Mouse (Mus musculus) embryonic facial prominence, embryonic 10.5 days (tissue): ENCODE data around the gene Snrpf. TPM values are rescaled to one million over a fixed set of nuclear protein-coding genes. Genes with fewer than 3 reads are reported as not detected.
A peak's percentile ranks its signal among the peaks of the same experiment; 100 is the strongest.

Experiments used
- DNase-seq: peaks from one replicate; pipeline ENCODE4 v3.0.0-alpha.2; 2017; ENCODE audit warnings: low spot score
- H3K27ac ChIP-seq: fragments of 300-500 bp; sonication (generic); replicated peaks from 2 replicates; pipeline ENCODE4 v1.5.1; 2016; ENCODE audit warnings: mild to moderate bottlenecking
- H3K27me3 ChIP-seq: fragments of 300-500 bp; sonication (generic); replicated peaks from 2 replicates; pipeline ENCODE4 v1.6.1; 2016; ENCODE audit warnings: low read depth, mild to moderate bottlenecking; ENCODE audit not compliant: poor library complexity, severe bottlenecking
- H3K36me3 ChIP-seq: fragments of 300-500 bp; sonication (generic); replicated peaks from 2 replicates; pipeline ENCODE4 v1.6.1; 2016; ENCODE audit warnings: mild to moderate bottlenecking, moderate library complexity
- H3K4me1 ChIP-seq: fragments of 300-500 bp; sonication (generic); 2 replicates; pipeline ENCODE4 v1.6.1; 2016
- H3K4me3 ChIP-seq: fragments of 300-500 bp; sonication (generic); 2 replicates; pipeline ENCODE4 v1.5.1; 2016; ENCODE audit warnings: mild to moderate bottlenecking, moderate library complexity
- H3K9me3 ChIP-seq: fragments of 300-500 bp; sonication (generic); 2 replicates; pipeline ENCODE4 v1.6.1; 2016; ENCODE audit warnings: mild to moderate bottlenecking
- WGBS: fragments of 180-500 bp; shearing (Covaris S2); methylation state at CpG from one replicate; pipeline ENCODE4 v1.1.7; 2016; 5-methylcytosine and 5-hydroxymethylcytosine counted together
- polyA plus RNA-seq: library from polyadenylated mRNA; unstranded; fragments of >200 nt; fragmentation: Nextera tagmentation; extraction: Ambion mirVana; gene quantifications from 2 replicates; pipeline ENCODE4 v1.2.1, GENCODE M21; 2016

Snrpf gene
- polyA plus RNA-seq, 1 experiment from 2014 or later, result 189 TPM

DNA sequence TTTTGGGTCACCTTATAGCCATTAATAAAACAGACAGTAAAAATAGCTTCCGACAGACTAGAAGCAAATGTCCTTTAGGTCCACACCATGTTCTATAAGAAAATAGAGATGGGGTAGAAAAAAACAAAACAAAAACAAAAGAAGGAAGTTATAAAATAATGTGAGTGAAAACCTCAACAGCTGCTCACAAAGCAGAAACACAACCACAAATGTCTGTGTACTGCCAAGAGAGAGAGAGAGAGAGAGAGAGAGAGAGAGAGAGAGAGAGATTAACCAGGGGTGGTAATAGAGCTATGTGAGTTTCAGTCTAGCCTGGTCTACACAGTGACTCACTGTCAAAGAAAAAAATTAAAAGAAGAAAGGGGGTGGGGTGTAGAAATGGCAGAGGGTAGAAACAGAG is 47.9 kb downstream of the Snrpf start:
- H3K9me3 ChIP-seq, result no peaks in the 10 kb centered on the region
- peaks cover 30% of the 10 kb centered on the region for H3K27me3 ChIP-seq
- H3K36me3 ChIP-seq, result no peaks in the 10 kb centered on the region
- DNase-seq, result no peak
- WGBS, result 85% methylated on average over 1 of the region's 1 CpGs
- H3K4me3 ChIP-seq, result no peak overlapping the region
- H3K27ac ChIP-seq, result no peak overlapping the region
- peaks cover 16% of the 10 kb centered on the region for H3K4me1 ChIP-seq

DNA sequence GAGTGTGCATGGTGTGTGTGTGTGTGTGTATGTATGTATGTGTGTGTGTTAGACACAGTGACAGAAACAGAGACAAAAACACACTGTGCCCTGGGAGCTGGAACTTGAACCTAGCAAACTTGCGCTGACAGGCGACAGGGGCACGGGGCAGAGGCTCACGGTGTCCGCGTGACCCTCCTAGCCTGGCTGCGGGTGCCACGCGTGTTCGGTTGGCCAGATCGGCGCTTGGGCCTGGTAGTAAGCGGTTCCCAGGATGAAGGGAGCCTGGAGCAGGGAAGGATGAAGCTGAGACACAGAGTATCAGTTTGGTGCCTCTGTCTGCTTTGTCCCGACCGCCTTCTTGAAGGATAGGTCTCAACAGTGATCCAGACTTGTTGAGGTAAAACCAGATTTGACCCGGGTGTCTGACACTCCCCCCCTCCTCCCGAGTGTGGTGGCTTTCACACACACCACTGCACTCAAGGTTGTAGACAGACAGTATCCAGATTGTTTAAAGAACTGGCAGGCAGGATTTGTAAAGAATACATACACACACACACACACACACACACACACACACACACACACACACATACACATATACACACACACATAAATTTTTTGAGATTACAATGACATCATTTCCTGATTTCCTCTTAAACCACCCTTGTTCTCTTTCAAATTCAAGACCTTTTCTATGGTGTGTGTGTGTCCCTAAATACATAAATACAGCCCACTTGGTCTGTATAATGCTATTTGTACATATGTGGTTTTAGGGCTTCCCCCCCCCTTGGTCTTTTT is 48.9 kb downstream of the Snrpf start, which contains the start of gene Ccdc38:
Ccdc38 (plus strand) TSS at position 202 of the 780 bp plus-strand sequence.
- 70% methylated on average over 17 of the region's 17 CpGs for WGBS
- no peaks in the 10 kb centered on the region for H3K36me3 ChIP-seq
- H3K27ac ChIP-seq, result peak within 1 kb of the TSS; percentile 71
- H3K4me3 ChIP-seq, result peak within 1 kb of the TSS; percentile 60
- H3K27me3 ChIP-seq, result peaks cover 39% of the 10 kb centered on the region
- no peak for DNase-seq
- H3K4me1 ChIP-seq, result peaks cover 16% of the 10 kb centered on the region
- no peaks in the 10 kb centered on the region for H3K9me3 ChIP-seq

DNA sequence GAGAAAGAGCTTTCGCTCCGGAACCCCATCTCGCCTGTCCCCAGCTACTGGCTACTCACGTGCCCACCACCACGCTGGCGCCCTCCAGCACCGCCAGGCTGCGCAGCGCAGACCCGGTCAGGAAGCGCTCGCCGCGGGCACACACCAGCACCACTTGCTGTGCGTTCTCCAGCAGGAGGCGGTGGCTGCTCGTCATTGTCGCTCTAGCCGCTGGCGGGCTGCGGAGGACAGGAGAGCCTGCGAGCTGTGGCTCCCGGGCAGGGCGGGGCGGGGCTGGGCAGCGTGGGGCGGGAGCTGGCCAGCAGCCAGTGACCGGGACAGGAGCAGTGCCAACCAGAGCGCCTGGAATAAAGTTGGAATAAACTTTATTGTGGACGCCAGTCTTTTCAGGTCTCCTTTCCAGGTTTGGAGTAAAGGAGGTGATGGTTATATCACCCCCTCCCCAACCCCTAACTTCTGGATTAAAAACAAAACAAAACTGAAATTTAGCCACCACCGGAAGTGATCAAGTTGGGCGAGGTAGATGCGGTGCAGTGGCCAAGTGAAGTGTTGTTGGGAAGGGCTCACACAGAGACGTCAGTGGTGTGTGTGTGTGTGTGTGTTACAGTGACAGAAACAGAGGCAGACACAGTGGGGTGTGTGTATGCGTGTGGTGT is 49.6 kb downstream of the Snrpf start, which contains the start of gene Amdhd1:
Amdhd1 (minus strand) TSS at position 259 of the 656 bp plus-strand sequence.
- DNase-seq, result peak; percentile 89
- Histone ChIP-seq H3K27ac (peak within 1 kb of the TSS; percentile 71), H3K36me3 (no peaks in the 10 kb centered on the region), H3K27me3 (peaks cover 46% of the 10 kb centered on the region), H3K4me1 (peaks cover 16% of the 10 kb centered on the region), H3K9me3 (no peaks in the 10 kb centered on the region), H3K4me3 (peak within 1 kb of the TSS; percentile 60)
- 4% methylated on average over 35 of the region's 35 CpGs for WGBS

DNA sequence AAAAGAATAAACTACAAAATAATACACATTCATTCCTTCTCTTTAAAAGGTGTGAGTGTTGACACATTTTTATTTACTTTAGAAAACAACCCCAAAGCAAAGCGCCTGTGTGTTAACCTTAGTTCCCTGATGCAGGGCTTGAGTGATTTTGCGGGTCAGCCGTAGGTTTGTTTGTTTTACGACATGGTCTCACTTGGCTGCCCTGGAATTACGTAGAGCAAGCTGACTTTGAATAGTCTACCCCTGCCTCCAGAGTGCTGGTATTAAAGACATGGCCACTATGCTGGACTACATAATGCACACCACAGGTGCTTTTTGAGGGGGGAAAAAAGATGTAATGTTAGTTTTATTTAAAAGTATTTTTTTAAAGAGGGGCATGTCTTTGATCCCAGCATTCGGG is 50.7 kb downstream of the Snrpf start:
- 73% methylated on average over 6 of the region's 6 CpGs for WGBS
- Histone ChIP-seq H3K36me3 (no peaks in the 10 kb centered on the region), H3K9me3 (no peaks in the 10 kb centered on the region), H3K4me1 (peaks cover 25% of the 10 kb centered on the region), H3K27me3 (peaks cover 57% of the 10 kb centered on the region), H3K4me3 (no peak overlapping the region), H3K27ac (no peak overlapping the region)
- no peak for DNase-seq

DNA sequence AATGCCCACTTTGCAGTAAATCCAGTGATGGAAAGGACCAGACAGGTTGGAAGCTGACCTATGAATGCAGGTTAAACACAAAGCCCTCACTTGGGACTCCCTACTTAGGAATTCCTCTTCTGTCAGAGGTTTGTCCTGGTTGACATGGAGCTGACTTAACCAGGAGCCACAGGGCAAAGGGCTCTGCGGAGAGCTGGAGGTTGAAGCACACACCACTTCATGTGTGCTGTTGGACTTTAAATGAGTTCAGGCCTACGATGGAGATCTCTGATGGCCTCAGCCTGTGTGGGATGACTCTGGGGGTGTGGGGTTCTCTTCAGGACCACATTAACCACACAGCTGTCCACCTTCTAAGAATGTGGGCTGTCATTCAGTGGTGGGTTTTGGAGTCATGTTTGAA is 51.2 kb downstream of the Snrpf start:
- H3K27me3 ChIP-seq, result peaks cover 62% of the 10 kb centered on the region
- H3K27ac ChIP-seq, result no peak overlapping the region
- WGBS, result 87% methylated on average over 2 of the region's 2 CpGs
- H3K36me3 ChIP-seq, result no peaks in the 10 kb centered on the region
- H3K4me3 ChIP-seq, result no peak overlapping the region
- no peak for DNase-seq
- no peaks in the 10 kb centered on the region for H3K9me3 ChIP-seq
- peaks cover 25% of the 10 kb centered on the region for H3K4me1 ChIP-seq

Other genes with a start within 250 kb of the Snrpf start
- 152 and 155 TPM in 2 replicates for gene Lta4h, start 136.3 kb downstream of the Snrpf start, polyA plus RNA-seq
- 0.11 and 0.34 TPM in 2 replicates for gene Hal, start 100.9 kb downstream of the Snrpf start, polyA plus RNA-seq
- gene Amdhd1, start 49.7 kb downstream of the Snrpf start, polyA plus RNA-seq, result 0.11 and 0.18 TPM in 2 replicates
- gene Ccdc38, start 49.1 kb downstream of the Snrpf start, polyA plus RNA-seq, result 0.34 and 0.44 TPM in 2 replicates
- 0.41 and 0.87 TPM in 2 replicates for gene Ntn4, start 51.0 kb upstream of the Snrpf start, polyA plus RNA-seq
- gene Usp44, start 241.8 kb upstream of the Snrpf start, polyA plus RNA-seq, result 6.6 and 7.7 TPM in 2 replicates